Mouse (Mus musculus) megakaryocyte, embryonic 14.5 days (primary cell): ENCODE measurements around the gene Tbcd.

ENCODE experiments used
- FLI1 ChIP-seq: IDR thresholded peaks from 2 replicates; pipeline ENCODE4 v1.6.1; 2012; ENCODE audit warnings: low read length, inconsistent platforms, mixed read lengths
- GATA1 ChIP-seq: IDR thresholded peaks from 3 replicates; pipeline ENCODE4 v1.6.1; 2012; ENCODE audit warnings: mixed read lengths, low read length, inconsistent platforms, borderline replicate concordance

- TF ChIP-seq GATA1 (no peak), FLI1 (no peak)
These were observed 24.1 kb downstream of the Tbcd start for GRCm38 (mm10) chr11:121475699-121476415.
